Comparison of ENCODE assay signal across 32 mouse cellular contexts in genomic region chr15:93053471-93053870, GRCm38 (mm10).
"Had no signal": no experiment of that assay in that cellular context is flagged by ENCODE, and none has a peak within 500 bp of the region (broad histone marks: within the 10 kb centered on the region; RNA-seq: fewer than 3 reads in every experiment).

No protein-coding gene starts in this region.

- H3K4me2 ChIP-seq: limb, embryonic 12.5 days; limb, embryonic 13.5 days; limb, embryonic 15.5 days; liver, embryonic 11.5 days; liver, embryonic 12.5 days; liver, embryonic 13.5 days; liver, embryonic 15.5 days; lung, embryonic 14.5 days; lung, embryonic 15.5 days; midbrain, embryonic 11.5 days; midbrain, embryonic 12.5 days; midbrain, embryonic 13.5 days; midbrain, embryonic 15.5 days; neural tube, embryonic 12.5 days had no signal

- ATAC-seq: liver, embryonic 12.5 days; liver, postnatal 0 days; lung, postnatal 0 days; midbrain, embryonic 13.5 days; midbrain, embryonic 15.5 days; midbrain, embryonic 16.5 days had no signal

- H3K4me1 ChIP-seq: limb, embryonic 10.5 days; limb, embryonic 12.5 days; limb, embryonic 13.5 days; limb, embryonic 15.5 days; liver, embryonic 12.5 days; liver, embryonic 13.5 days; liver, embryonic 15.5 days; lung, embryonic 15.5 days; megakaryocyte, embryonic 14.5 days; midbrain, embryonic 10.5 days; midbrain, embryonic 12.5 days; midbrain, embryonic 13.5 days; midbrain, embryonic 15.5 days; neural tube, embryonic 12.5 days had no signal

- DNase-seq: left cerebral cortex, postnatal 4 days; liver; liver, embryonic 13.5 days; liver, postnatal 0 days; lung, adult 18-20 months; lung, adult 2 months; lung, embryonic 14.5 days; lung, postnatal 10 days; lung, postnatal 14 days; lung, postnatal 36 days; lung, postnatal 4 days; midbrain, embryonic 14.5 days had no signal

- H3K27ac ChIP-seq: limb, embryonic 10.5 days; limb, embryonic 12.5 days; limb, embryonic 13.5 days; limb, embryonic 15.5 days; liver, embryonic 12.5 days; liver, embryonic 13.5 days; liver, embryonic 14.5 days; liver, embryonic 15.5 days; lung, embryonic 15.5 days; macrophage; midbrain, embryonic 10.5 days; midbrain, embryonic 12.5 days; midbrain, embryonic 13.5 days; midbrain, embryonic 15.5 days; neural tube, embryonic 12.5 days had no signal

- H3K9me3 ChIP-seq: limb, embryonic 10.5 days; limb, embryonic 12.5 days; limb, embryonic 13.5 days; limb, embryonic 15.5 days; liver, embryonic 15.5 days; lung, embryonic 15.5 days; midbrain, embryonic 10.5 days; midbrain, embryonic 12.5 days; midbrain, embryonic 13.5 days; midbrain, embryonic 15.5 days; neural tube, embryonic 12.5 days had no signal

- H3K27me3 ChIP-seq: limb, embryonic 12.5 days; limb, embryonic 13.5 days; limb, embryonic 15.5 days; liver, embryonic 12.5 days; liver, embryonic 13.5 days; liver, embryonic 15.5 days; lung, embryonic 15.5 days; megakaryocyte, embryonic 14.5 days; midbrain, embryonic 12.5 days; midbrain, embryonic 13.5 days; midbrain, embryonic 15.5 days; neural tube, embryonic 12.5 days had no signal

- H3K36me3 ChIP-seq: limb, embryonic 10.5 days; limb, embryonic 12.5 days; limb, embryonic 13.5 days; limb, embryonic 15.5 days; liver, embryonic 12.5 days; liver, embryonic 13.5 days; liver, embryonic 15.5 days; lung, embryonic 15.5 days; midbrain, embryonic 10.5 days; midbrain, embryonic 12.5 days; midbrain, embryonic 13.5 days; midbrain, embryonic 15.5 days; neural tube, embryonic 12.5 days had no signal

- H3K9ac ChIP-seq: limb, embryonic 12.5 days; limb, embryonic 13.5 days; limb, embryonic 15.5 days; liver, embryonic 12.5 days; liver, embryonic 13.5 days; liver, embryonic 14.5 days; liver, embryonic 15.5 days; liver, postnatal 0 days; lung, embryonic 14.5 days; lung, embryonic 15.5 days; midbrain, embryonic 12.5 days; midbrain, embryonic 13.5 days; midbrain, embryonic 15.5 days; neural tube, embryonic 12.5 days had no signal

- H3K4me3 ChIP-seq: limb, embryonic 10.5 days; limb, embryonic 12.5 days; limb, embryonic 13.5 days; limb, embryonic 15.5 days; liver, embryonic 12.5 days; liver, embryonic 13.5 days; liver, embryonic 15.5 days; lung, embryonic 15.5 days; megakaryocyte, embryonic 14.5 days; midbrain, embryonic 10.5 days; midbrain, embryonic 12.5 days; midbrain, embryonic 13.5 days; midbrain, embryonic 15.5 days; myocyte; neural tube, embryonic 12.5 days had no signal
